Mouse (Mus musculus): ENCODE measurements around the gene Pth2. TPM values are rescaled to one million over a fixed set of nuclear protein-coding genes. Genes with fewer than 3 reads are reported as not detected.

Pth2 gene
- total and polyA plus RNA-seq, 3 experiments, result not detected

DNA sequence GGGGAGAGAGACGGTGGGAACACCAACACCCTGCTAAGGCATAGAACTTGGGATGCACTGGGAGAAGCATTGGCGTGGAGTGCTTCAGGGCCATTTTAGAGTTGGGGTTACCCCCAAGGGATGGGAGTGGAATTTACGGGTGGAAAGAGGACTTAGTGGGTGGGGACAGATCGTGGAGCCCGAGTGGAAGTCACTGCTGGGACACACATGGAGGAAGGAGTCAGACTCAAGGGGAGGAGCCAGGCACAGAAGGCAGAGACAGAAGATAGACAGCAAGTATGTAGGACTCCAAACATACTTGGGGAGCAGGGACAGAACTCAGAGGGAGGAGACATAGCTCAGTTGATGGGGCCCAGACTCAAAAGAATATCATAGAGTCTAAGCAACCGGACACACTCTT is 18.2 kb upstream of the Pth2 start:
- no peak overlapping the region for H3K27ac ChIP-seq (ENCODE audit: insufficient read depth, low read depth)
- in situ Hi-C loops (cut with MboI; ENCODE audit: low pct_ligation_motif_present, low pct_unique_long_range_greater_than_20kb, low sequenced_read_pairs), result loop anchor here (10.0 kb wide), 1 partner anchor 142 kb away; no protein-coding TSS in a partner anchor
- no peaks in the 10 kb centered on the region for H3K9me3 ChIP-seq (replicated peaks; ENCODE audit: low read length)
- no peak for DNase-seq (ENCODE audit: extremely low read depth)
- H3K27me3 ChIP-seq (replicated peaks), result peaks cover 47% of the 10 kb centered on the region
- TF ChIP-seq JUN (IDR thresholded peaks at IDR 0.05; ENCODE audit: insufficient read depth, low read depth, low read length) (no peak), MEF2A (IDR thresholded peaks at IDR 0.05; ENCODE audit: borderline replicate concordance, low read depth, low read length) (no peak), CHD2 (IDR thresholded peaks at IDR 0.05; ENCODE audit: low read length) (no peak), MAZ (IDR thresholded peaks at IDR 0.05; ENCODE audit: low read depth, low read length) (no peak), MAFK (IDR thresholded peaks at IDR 0.05; ENCODE audit: insufficient replicate concordance, low read length) (no peak), POLR2A (IDR thresholded peaks at IDR 0.05; ENCODE audit: low read depth, low read length) (no peak), USF1 (IDR thresholded peaks at IDR 0.05; ENCODE audit: low read depth, low read length) (no peak), SIN3A (IDR thresholded peaks at IDR 0.05; ENCODE audit: low read length) (no peak), SMC3 (IDR thresholded peaks at IDR 0.05; ENCODE audit: low read depth, low read length) (no peak), POLR2AphosphoS2 (IDR thresholded peaks at IDR 0.05; ENCODE audit: low read depth, low read length) (no peak), JUND (conservative IDR thresholded peaks at IDR 0.05; ENCODE audit: low read depth, low read length) (no peak), NRF1 (IDR thresholded peaks at IDR 0.05; ENCODE audit: low read depth, low read length) (no peak), ZNF384 (IDR thresholded peaks at IDR 0.05; ENCODE audit: low read depth, low read length) (no peak), CHD1 (IDR thresholded peaks at IDR 0.05; ENCODE audit: low read depth, low read length) (no peak)
- no peaks in the 10 kb centered on the region for H3K79me2 ChIP-seq (replicated peaks; ENCODE audit: control insufficient read depth, extremely low read depth, insufficient read depth, poor library complexity, severe bottlenecking)
- peaks cover 0 to 35% of the 10 kb centered on the region in 2 experiments for H3K36me3 ChIP-seq (replicated peaks in 1 of 2; ENCODE audit: control insufficient read depth in 1 of 2, insufficient read depth in 1 of 2, low read length in 1 of 2)
- H3K4me2 ChIP-seq (ENCODE audit: insufficient read depth, low read depth, poor library complexity, severe bottlenecking), result peak overlapping the region; percentile 65
- H3K4me3 ChIP-seq (replicated peaks in 1 of 3; ENCODE audit: low read depth in 2 of 3, low read length in 2 of 3, poor library complexity in 1 of 3), result no peak overlapping the region
- H3K9ac ChIP-seq (ENCODE audit: insufficient read depth, low read depth), result no peak overlapping the region
- dilution Hi-C loops (cut with MboI; ENCODE audit: extremely low pct_ligation_motif_present, extremely low pct_unique_long_range_greater_than_20kb, low sequenced_read_pairs), result no loop called here
- H3K4me1 ChIP-seq (ENCODE audit: control insufficient read depth in 1 of 2, insufficient read depth in 2 of 2), result peaks cover 0 to 11% of the 10 kb centered on the region in 2 experiments; a peak in 3 of 4 replicates

DNA sequence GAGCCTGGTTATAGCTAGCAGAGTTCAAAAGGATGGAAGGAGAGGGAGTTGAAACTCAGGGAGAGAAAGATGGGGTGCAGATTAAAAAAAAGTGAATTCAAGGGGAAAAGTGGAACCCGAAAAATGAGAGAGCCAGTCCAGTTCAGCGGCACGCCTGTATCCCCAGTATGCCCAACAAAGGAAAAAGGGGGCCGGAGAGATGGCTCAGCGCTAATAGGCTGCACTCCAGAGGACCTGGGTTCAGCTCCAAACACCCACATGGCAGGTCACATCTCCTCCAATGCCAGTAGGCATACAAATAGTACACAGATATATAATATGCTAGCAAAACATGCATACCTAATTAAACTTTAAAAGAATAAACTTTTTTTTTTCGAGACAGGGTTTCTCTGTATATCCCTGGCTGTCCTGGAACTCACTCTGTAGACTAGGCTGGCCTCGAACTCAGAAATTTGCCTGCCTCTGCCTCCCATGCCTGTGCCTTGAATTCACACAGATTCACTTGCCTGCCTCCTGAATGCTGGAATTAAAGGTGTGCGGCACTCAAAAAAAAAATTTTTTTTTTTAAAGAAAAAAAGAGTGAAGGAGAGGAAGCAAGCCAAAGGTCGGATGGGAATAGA is 17.7 kb upstream of the Pth2 start:
- DNase-seq (ENCODE audit: extremely low read depth), result no peak
- peaks cover 0 to 11% of the 10 kb centered on the region in 2 experiments; a peak in 3 of 4 replicates for H3K4me1 ChIP-seq (ENCODE audit: control insufficient read depth in 1 of 2, insufficient read depth in 2 of 2)
- no peak overlapping the region for H3K27ac ChIP-seq (ENCODE audit: insufficient read depth, low read depth)
- peaks cover 52% of the 10 kb centered on the region for H3K27me3 ChIP-seq (replicated peaks)
- TF ChIP-seq KAT2A (IDR thresholded peaks at IDR 0.05; ENCODE audit: insufficient replicate concordance, low read length) (no peak), ZKSCAN1 (IDR thresholded peaks at IDR 0.05; ENCODE audit: borderline replicate concordance, low read depth, low read length) (no peak), CHD2 (IDR thresholded peaks at IDR 0.05; ENCODE audit: low read length) (no peak)
- no peaks in the 10 kb centered on the region for H3K79me2 ChIP-seq (replicated peaks; ENCODE audit: control insufficient read depth, extremely low read depth, insufficient read depth, poor library complexity, severe bottlenecking)
- H3K9ac ChIP-seq (ENCODE audit: insufficient read depth, low read depth), result no peak overlapping the region
- no peak overlapping the region for H3K4me2 ChIP-seq (ENCODE audit: insufficient read depth, low read depth, poor library complexity, severe bottlenecking)
- peaks cover 0 to 30% of the 10 kb centered on the region in 2 experiments for H3K36me3 ChIP-seq (replicated peaks in 1 of 2; ENCODE audit: control insufficient read depth in 1 of 2, insufficient read depth in 1 of 2, low read length in 1 of 2)
- H3K9me3 ChIP-seq (replicated peaks; ENCODE audit: low read length), result no peaks in the 10 kb centered on the region
- no peak overlapping the region for H3K4me3 ChIP-seq (replicated peaks in 1 of 3; ENCODE audit: low read depth in 2 of 3, low read length in 2 of 3, poor library complexity in 1 of 3)
- in situ Hi-C loops (cut with MboI; ENCODE audit: low pct_ligation_motif_present, low pct_unique_long_range_greater_than_20kb, low sequenced_read_pairs) (loop anchor here (10.0 kb wide), 1 partner anchor 142 kb away; no protein-coding TSS in a partner anchor), dilution Hi-C loops (cut with MboI; ENCODE audit: extremely low pct_ligation_motif_present, extremely low pct_unique_long_range_greater_than_20kb, low sequenced_read_pairs) (no loop called here)
